Mouse (Mus musculus) MEL (cell line): ENCODE data around the gene Runx1.

Experiments used
- CTCF ChIP-seq, 3 experiments: IDR thresholded peaks in 2 of 3; conservative IDR thresholded peaks in 1 of 3; 2 replicates each; pipeline ENCODE4 v1.5.1; 2011 to 2012; ENCODE audit warnings: low read length in 3 of 3, low read depth in 2 of 3, mild to moderate bottlenecking in 2 of 3, improper control_type of control experiment in 1 of 3, inconsistent platforms in 1 of 3, mixed read lengths in 1 of 3, moderate library complexity in 1 of 3; ENCODE audit not compliant: control insufficient read depth in 1 of 3, insufficient read depth in 1 of 3, poor library complexity in 1 of 3, severe bottlenecking in 1 of 3
- EP300 ChIP-seq, 2 experiments: IDR thresholded peaks; 2 replicates each; pipeline ENCODE4 v1.6.1; 2011; ENCODE audit warnings: improper control_type of control experiment in 2 of 2, low read length in 2 of 2, low read depth in 1 of 2, mild to moderate bottlenecking in 1 of 2
- GABPA ChIP-seq: IDR thresholded peaks from 2 replicates; pipeline ENCODE4 v1.6.1; 2012; ENCODE audit warnings: low read depth, mild to moderate bottlenecking, inconsistent platforms, low read length, improper control_type of control experiment, moderate library complexity
- MAFK ChIP-seq: IDR thresholded peaks from 2 replicates; pipeline ENCODE4 v1.6.1; 2011; ENCODE audit warnings: low read depth, mild to moderate bottlenecking, low read length, improper control_type of control experiment, borderline replicate concordance
- MAX ChIP-seq: IDR thresholded peaks from 2 replicates; pipeline ENCODE4 v1.6.1; 2011; ENCODE audit warnings: low read length, improper control_type of control experiment
- MAZ ChIP-seq: IDR thresholded peaks from 2 replicates; pipeline ENCODE4 v1.6.1; 2012; ENCODE audit warnings: low read depth, mild to moderate bottlenecking, inconsistent platforms, low read length, improper control_type of control experiment
- POLR2A ChIP-seq, 2 experiments: IDR thresholded peaks; 2 replicates each; pipeline ENCODE4 v1.6.1; 2011 to 2012; ENCODE audit warnings: low read length in 2 of 2, mild to moderate bottlenecking in 2 of 2, control low read depth in 1 of 2, improper control_type of control experiment in 1 of 2, low read depth in 1 of 2, moderate library complexity in 1 of 2; ENCODE audit not compliant: control insufficient read depth in 1 of 2, insufficient read depth in 1 of 2, poor library complexity in 1 of 2
- POLR2AphosphoS2 ChIP-seq: IDR thresholded peaks from 2 replicates; pipeline ENCODE4 v1.6.1; 2011; ENCODE audit warnings: low read length, improper control_type of control experiment
- SIN3A ChIP-seq: IDR thresholded peaks from 2 replicates; pipeline ENCODE4 v1.6.1; 2012; ENCODE audit warnings: low read length, improper control_type of control experiment, inconsistent platforms
- ZKSCAN1 ChIP-seq: IDR thresholded peaks from 2 replicates; pipeline ENCODE4 v1.6.1; 2012; ENCODE audit warnings: low read depth, mild to moderate bottlenecking, inconsistent platforms, low read length, improper control_type of control experiment, moderate library complexity

- no peak for TF ChIP-seq SIN3A
- TF ChIP-seq MAX, result no peak
- no peak for TF ChIP-seq POLR2AphosphoS2
- no peak for TF ChIP-seq POLR2A (IDR thresholded peaks at IDR 0.05; ENCODE audit: control insufficient read depth in 1 of 2, insufficient read depth in 1 of 2, low read depth in 1 of 2, low read length in 2 of 2, poor library complexity in 1 of 2)
- no peak for TF ChIP-seq MAZ
- TF ChIP-seq MAFK, result no peak
- no peak for TF ChIP-seq CTCF (IDR thresholded peaks at IDR 0.05 in 2 of 3, conservative IDR thresholded peaks at IDR 0.05 in 1 of 3; ENCODE audit: control insufficient read depth in 1 of 3, insufficient read depth in 1 of 3, low read depth in 2 of 3, low read length in 3 of 3, poor library complexity in 1 of 3, severe bottlenecking in 1 of 3)
- no peak for TF ChIP-seq GABPA
- no peak for TF ChIP-seq ZKSCAN1
- no peak for TF ChIP-seq EP300 (IDR thresholded peaks at IDR 0.05; ENCODE audit: low read depth in 1 of 2, low read length in 2 of 2)
Observed at GRCm38 (mm10) chr16:92789840-92790239, 36.1 kb downstream of the Runx1 start.
